Mouse (Mus musculus): ENCODE results near the gene Aph1a.
"Not testable (repeated sequence)": the region's sequence is repeated elsewhere in the genome, so short reads cannot be mapped to it uniquely, and the experiment has no call there.

DNA sequence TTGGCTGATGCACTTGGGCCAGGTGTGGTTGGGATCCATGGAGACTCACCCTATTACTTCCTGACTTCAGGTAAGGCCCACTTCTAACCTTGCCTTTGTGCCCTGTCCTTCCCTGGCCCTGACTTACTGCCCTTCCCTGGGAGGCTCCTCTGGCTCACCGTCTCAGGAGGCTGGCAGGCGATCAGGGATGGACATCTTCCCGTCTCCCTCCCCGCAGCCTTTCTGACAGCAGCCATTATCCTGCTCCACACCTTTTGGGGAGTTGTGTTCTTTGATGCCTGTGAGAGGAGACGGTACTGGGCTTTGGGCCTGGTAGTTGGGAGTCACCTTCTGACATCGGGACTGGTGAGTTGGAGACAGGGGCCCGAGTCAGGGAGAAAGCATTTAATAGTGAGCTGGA, 1.7 kb downstream of the Aph1a start:
- not testable (repeated sequence) for TF ChIP-seq CTCF (IDR thresholded peaks at IDR 0.05; ENCODE audit: control insufficient read depth, insufficient read depth, insufficient replicate concordance, low read depth, low read length); POLR2A (IDR thresholded peaks at IDR 0.05; ENCODE audit: control insufficient read depth, low read depth, low read length)

All from testis, adult 2 months (tissue).